Mouse (Mus musculus): ENCODE data around the gene Bbx.

- TF ChIP-seq CTCF (IDR thresholded peaks at IDR 0.05; ENCODE audit: low read depth, low read length) (no peak), GATA1 (IDR thresholded peaks at IDR 0.05; ENCODE audit: borderline replicate concordance, low read length) (no peak), POLR2AphosphoS5 (IDR thresholded peaks at IDR 0.05; ENCODE audit: insufficient replicate concordance, low read depth, low read length) (no peak)
These were observed 32.4 kb downstream of the Bbx start for GRCm38 (mm10) chr16:50399775-50400174.
